Mouse (Mus musculus) neural tube, embryonic 15.5 days (tissue): ENCODE data around the gene Zdhhc24. TPM values are rescaled to one million over a fixed set of nuclear protein-coding genes. Genes with fewer than 3 reads are reported as not detected.
"Not testable (repeated sequence)": the region's sequence is repeated elsewhere in the genome, so short reads cannot be mapped to it uniquely, and the experiment has no call there.

ENCODE experiments used
- ATAC-seq: fragments of 200-750 bp; cut with Nextera tagmentation; 2 replicates; pipeline ENCODE4 v1.8.0; 2017; ENCODE audit warnings: mild to moderate bottlenecking, moderate TSS enrichment, moderate library complexity; ENCODE audit not compliant: low FRiP score
- H3K27ac ChIP-seq: fragments of 300-500 bp; sonication (generic); replicated peaks from 2 replicates; pipeline ENCODE4 v1.5.1; 2015; ENCODE audit warnings: mild to moderate bottlenecking, inconsistent platforms
- H3K27me3 ChIP-seq: fragments of 300-500 bp; sonication (generic); replicated peaks from 2 replicates; pipeline ENCODE4 v1.6.1; 2015; ENCODE audit warnings: inconsistent platforms
- H3K36me3 ChIP-seq: fragments of 300-500 bp; sonication (generic); 2 replicates; pipeline ENCODE4 v1.6.1; 2015; ENCODE audit warnings: inconsistent platforms
- H3K4me1 ChIP-seq: fragments of 300-500 bp; sonication (generic); 2 replicates; pipeline ENCODE4 v1.6.1; 2015; ENCODE audit warnings: inconsistent platforms
- H3K4me2 ChIP-seq: fragments of 300-500 bp; sonication (generic); 2 replicates; pipeline ENCODE4 v1.6.1; 2015; ENCODE audit warnings: inconsistent platforms, mild to moderate bottlenecking, moderate library complexity
- H3K4me3 ChIP-seq: fragments of 300-500 bp; sonication (generic); replicated peaks from 2 replicates; pipeline ENCODE4 v1.5.1; 2015; ENCODE audit warnings: mild to moderate bottlenecking, inconsistent platforms
- H3K9ac ChIP-seq: fragments of 300-500 bp; sonication (generic); replicated peaks from 2 replicates; pipeline ENCODE4 v1.6.1; 2015; ENCODE audit warnings: mild to moderate bottlenecking, inconsistent platforms
- H3K9me3 ChIP-seq: fragments of 300-500 bp; sonication (generic); replicated peaks from 2 replicates; pipeline ENCODE4 v1.6.1; 2016; ENCODE audit warnings: inconsistent platforms
- WGBS: fragments of 180-500 bp; shearing (Covaris S2); methylation state at CpG from one replicate; pipeline ENCODE4 v1.1.7; 2015; ENCODE audit warnings: mixed read lengths; 5-methylcytosine and 5-hydroxymethylcytosine counted together
- polyA plus RNA-seq: library from polyadenylated mRNA; unstranded; fragments of >200 nt; fragmentation: Nextera tagmentation; extraction: Ambion mirVana; gene quantifications from 2 replicates; pipeline ENCODE4 v1.2.1, GENCODE M21; 2015

The Zdhhc24 gene
- polyA plus RNA-seq, 1 experiment from 2014 or later = 20.5 TPM

- Histone ChIP-seq H3K36me3 (no peaks in the 10 kb centered on the region), H3K27ac (no peak overlapping the region), H3K4me2 (no peak overlapping the region), H3K4me3 (no peak overlapping the region), H3K4me1 (peaks cover 6% of the 10 kb centered on the region), H3K9me3 (no peaks in the 10 kb centered on the region), H3K9ac (no peak overlapping the region), H3K27me3 (no peaks in the 10 kb centered on the region)
- WGBS = 50% methylated on average over 4 of the region's 4 CpGs
- no peak for ATAC-seq
These were observed 28.7 kb upstream of the Zdhhc24 start for GRCm38 (mm10) chr19:4849800-4850199.

GRCm38 (mm10) chr19:4850281-4850680 lies 28.2 kb upstream of the Zdhhc24 start:
- H3K27ac ChIP-seq = no peak overlapping the region
- H3K4me2 ChIP-seq = no peak overlapping the region
- no peak overlapping the region for H3K9ac ChIP-seq
- no peaks in the 10 kb centered on the region for H3K27me3 ChIP-seq
- H3K4me3 ChIP-seq = no peak overlapping the region
- no peaks in the 10 kb centered on the region for H3K36me3 ChIP-seq
- no peaks in the 10 kb centered on the region for H3K9me3 ChIP-seq
- ATAC-seq = no peak
- peaks cover 6% of the 10 kb centered on the region for H3K4me1 ChIP-seq
- 50% methylated on average over 5 of the region's 5 CpGs for WGBS

- peak; percentile 92 for ATAC-seq
- Histone ChIP-seq H3K4me3 (peak within 1 kb of the TSS; percentile 76), H3K9me3 (no peaks in the 10 kb centered on the region), H3K27ac (peak within 1 kb of the TSS; percentile 77), H3K4me1 (peaks cover 17% of the 10 kb centered on the region), H3K27me3 (no peaks in the 10 kb centered on the region), H3K36me3 (peaks cover 20% of the 10 kb centered on the region), H3K4me2 (peak within 1 kb of the TSS; percentile 98), H3K9ac (peak within 1 kb of the TSS; percentile 72)
- WGBS = 3% methylated on average over 45 of the region's 45 CpGs
These were observed 23.7 kb upstream of the Zdhhc24 start, which contains the start of gene Ctsf for GRCm38 (mm10) chr19:4854552-4855469. Ctsf (plus strand) TSS chr19:4855130.

GRCm38 (mm10) chr19:4855470-4855820 lies 23.0 kb upstream of the Zdhhc24 start:
- peak overlapping the region; percentile 77 for H3K27ac ChIP-seq
- peak overlapping the region; percentile 72 for H3K9ac ChIP-seq
- H3K27me3 ChIP-seq = no peaks in the 10 kb centered on the region
- H3K4me3 ChIP-seq = peak overlapping the region; percentile 76
- ATAC-seq = no peak; the same call in 1 of the 2 replicates
- H3K36me3 ChIP-seq = peaks cover 25% of the 10 kb centered on the region
- 4% methylated on average over 14 of the region's 14 CpGs for WGBS
- H3K9me3 ChIP-seq = no peaks in the 10 kb centered on the region
- peak overlapping the region; percentile 98 for H3K4me2 ChIP-seq
- peaks cover 17% of the 10 kb centered on the region for H3K4me1 ChIP-seq

- peaks cover 17% of the 10 kb centered on the region for H3K4me1 ChIP-seq
- H3K4me2 ChIP-seq = peak overlapping the region; percentile 98
- H3K27me3 ChIP-seq = no peaks in the 10 kb centered on the region
- no peaks in the 10 kb centered on the region for H3K9me3 ChIP-seq
- H3K4me3 ChIP-seq = peak overlapping the region; percentile 76
- WGBS = 85% methylated on average over 4 of the region's 4 CpGs
- peaks cover 30% of the 10 kb centered on the region for H3K36me3 ChIP-seq
- ATAC-seq = no peak
- H3K9ac ChIP-seq = 0 out of 2 replicates have a peak overlapping the region, but pooled peaks have one; percentile 23
- H3K27ac ChIP-seq = no peak overlapping the region
These were observed 22.5 kb upstream of the Zdhhc24 start for GRCm38 (mm10) chr19:4855951-4856350.

- Histone ChIP-seq H3K4me1 (peaks cover 17% of the 10 kb centered on the region), H3K9ac (no peak overlapping the region), H3K36me3 (peaks cover 38% of the 10 kb centered on the region), H3K27ac (no peak overlapping the region), H3K4me3 (no peak overlapping the region), H3K9me3 (no peaks in the 10 kb centered on the region), H3K4me2 (no peak overlapping the region), H3K27me3 (no peaks in the 10 kb centered on the region)
- 69% methylated on average over 6 of the region's 6 CpGs for WGBS
- ATAC-seq = no peak
These were observed 19.4 kb upstream of the Zdhhc24 start for GRCm38 (mm10) chr19:4859081-4859480.

GRCm38 (mm10) chr19:4863048-4863447 lies 15.4 kb upstream of the Zdhhc24 start:
- WGBS = 41% methylated on average over 6 of the region's 6 CpGs
- no peaks in the 10 kb centered on the region for H3K27me3 ChIP-seq
- no peaks in the 10 kb centered on the region for H3K9me3 ChIP-seq
- no peak overlapping the region for H3K9ac ChIP-seq
- H3K4me2 ChIP-seq = no peak overlapping the region
- no peak overlapping the region for H3K4me3 ChIP-seq
- no peak overlapping the region for H3K27ac ChIP-seq
- 0 out of 2 replicates have a peak, but pooled peaks cover 5% of the 10 kb centered on the region for H3K4me1 ChIP-seq
- peaks cover 30% of the 10 kb centered on the region for H3K36me3 ChIP-seq
- ATAC-seq = no peak

- Histone ChIP-seq H3K27ac (no peak overlapping the region), H3K4me1 (0 out of 2 replicates have a peak, but pooled peaks cover 5% of the 10 kb centered on the region), H3K4me3 (no peak overlapping the region), H3K36me3 (peaks cover 16% of the 10 kb centered on the region), H3K27me3 (no peaks in the 10 kb centered on the region), H3K4me2 (peak overlapping the region; percentile 40), H3K9me3 (no peaks in the 10 kb centered on the region), H3K9ac (no peak overlapping the region)
- WGBS = 7% methylated on average over 17 of the region's 17 CpGs
- ATAC-seq = no peak
These were observed 13.3 kb upstream of the Zdhhc24 start for GRCm38 (mm10) chr19:4865147-4865546.

GRCm38 (mm10) chr19:4874613-4875012 lies 3.9 kb upstream of the Zdhhc24 start:
- H3K9me3 ChIP-seq, H3K36me3 ChIP-seq, H3K27me3 ChIP-seq, H3K9ac ChIP-seq, H3K4me3 ChIP-seq, ATAC-seq, H3K4me2 ChIP-seq, H3K27ac ChIP-seq: not testable (repeated sequence)
- 75% methylated on average over 1 of the region's 1 CpGs for WGBS
- H3K4me1 ChIP-seq = peaks cover 15% of the 10 kb centered on the region

GRCm38 (mm10) chr19:4876241-4876640 lies 2.2 kb upstream of the Zdhhc24 start:
- Histone ChIP-seq H3K4me3 (no peak overlapping the region), H3K9me3 (no peaks in the 10 kb centered on the region), H3K27me3 (no peaks in the 10 kb centered on the region), H3K4me2 (no peak overlapping the region), H3K4me1 (peaks cover 23% of the 10 kb centered on the region), H3K36me3 (no peaks in the 10 kb centered on the region), H3K27ac (no peak overlapping the region), H3K9ac (no peak overlapping the region)
- WGBS = 71% methylated on average over 3 of the region's 4 CpGs
- ATAC-seq = no peak

GRCm38 (mm10) chr19:4876755-4877154 lies 1.7 kb upstream of the Zdhhc24 start:
- Histone ChIP-seq H3K9ac (no peak overlapping the region), H3K9me3 (no peaks in the 10 kb centered on the region), H3K4me1 (peaks cover 23% of the 10 kb centered on the region), H3K4me2 (no peak overlapping the region), H3K27ac (no peak overlapping the region), H3K36me3 (no peaks in the 10 kb centered on the region), H3K27me3 (no peaks in the 10 kb centered on the region), H3K4me3 (no peak overlapping the region)
- WGBS = 67% methylated on average over 3 of the region's 3 CpGs
- ATAC-seq = no peak

GRCm38 (mm10) chr19:4877785-4878184 lies 683 bp upstream of the Zdhhc24 start, which contains the start of gene Actn3:
Actn3 (minus strand) TSS chr19:4877909.
- 6% methylated on average over 17 of the region's 17 CpGs for WGBS
- Histone ChIP-seq H3K4me3 (peak within 1 kb of the TSS; percentile 98), H3K27ac (peak within 1 kb of the TSS; percentile 84), H3K9ac (peak within 1 kb of the TSS; percentile 91), H3K4me2 (peak within 1 kb of the TSS; percentile 93), H3K9me3 (no peaks in the 10 kb centered on the region), H3K36me3 (no peaks in the 10 kb centered on the region), H3K27me3 (no peaks in the 10 kb centered on the region), H3K4me1 (peaks cover 23% of the 10 kb centered on the region)
- ATAC-seq = no peak
